Comparison of ENCODE assay signal across 14 mouse cellular contexts in the genomic region with DNA sequence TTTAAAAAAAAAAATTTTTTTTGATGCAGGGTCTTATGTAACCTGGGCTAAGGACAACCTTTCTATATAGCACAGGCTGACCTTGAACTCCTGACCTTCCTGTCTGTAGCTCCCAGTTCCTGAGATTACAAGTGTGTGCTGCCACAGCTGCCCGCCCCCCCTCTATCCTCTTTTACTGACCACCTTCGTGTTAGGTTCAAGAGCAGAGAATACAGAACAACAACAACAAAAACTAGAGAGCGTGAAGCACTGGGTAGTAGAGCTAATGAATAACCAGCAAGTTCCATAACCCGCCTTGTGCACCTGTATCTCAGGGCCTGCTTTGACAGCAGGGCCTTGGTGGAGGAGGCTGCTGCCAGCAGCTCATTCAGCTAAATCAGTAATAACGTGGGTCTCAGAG. TPM values are rescaled to one million over a fixed set of nuclear protein-coding genes. Genes with fewer than 3 reads are reported as not detected.
DNase-seq lines count a peak whose midpoint lies in the region; ATAC-seq and TF ChIP-seq lines count a peak whose summit lies in the region.
"Had no signal": no experiment of that assay in that cellular context is flagged by ENCODE, and none has a peak within 500 bp of the region (broad histone marks: within the 10 kb centered on the region; RNA-seq: fewer than 3 reads in every experiment).

No protein-coding gene starts in this region.

- no peaks in the 10 kb centered on the region for H3K36me3 ChIP-seq in thymus, adult 2 months (ENCODE audit: control insufficient read depth, insufficient read depth, low read length)
- no peaks in the 10 kb centered on the region for H3K36me3 ChIP-seq in kidney, postnatal 0 days (ENCODE audit: insufficient read depth, low read length)
- H3K36me3 ChIP-seq: embryonic facial prominence, embryonic 13.5 days; forebrain, embryonic 12.5 days; limb, embryonic 13.5 days; stomach, embryonic 15.5 days had no signal

- H3K4me3 ChIP-seq in thymus, adult 2 months (ENCODE audit: control insufficient read depth, insufficient read depth, low read length) = no peak overlapping the region
- H3K4me3 ChIP-seq in kidney, postnatal 0 days (replicated peaks; ENCODE audit: low read depth, low read length) = no peak overlapping the region
- H3K4me3 ChIP-seq: embryonic facial prominence, embryonic 13.5 days; forebrain, embryonic 12.5 days; limb, embryonic 13.5 days; stomach, embryonic 15.5 days had no signal

- no peak for TF ChIP-seq CTCF in thymus, adult 2 months (IDR thresholded peaks at IDR 0.05; ENCODE audit: borderline replicate concordance, control insufficient read depth, extremely low read depth, insufficient read depth, low read length, poor library complexity)
- no peak for TF ChIP-seq CTCF in kidney, postnatal 0 days (IDR thresholded peaks at IDR 0.05; ENCODE audit: low read depth)

- peaks cover 39% of the 10 kb centered on the region for H3K4me1 ChIP-seq in thymus, adult 2 months (replicated peaks; ENCODE audit: control insufficient read depth, insufficient read depth, low read length)
- H3K4me1 ChIP-seq in kidney, postnatal 0 days (replicated peaks; ENCODE audit: insufficient read depth, low read length) = 0 out of 2 replicates have a peak, but pooled peaks cover 4% of the 10 kb centered on the region
- H3K4me1 ChIP-seq: embryonic facial prominence, embryonic 13.5 days; forebrain, embryonic 12.5 days; limb, embryonic 13.5 days; stomach, embryonic 15.5 days had no signal

- peak; percentile 23 for DNase-seq in thymus, adult 2 months
- no peak for DNase-seq in thymus, adult 18-20 months
- DNase-seq in kidney, postnatal 0 days (ENCODE audit: low spot score) = peak; percentile 56
- DNase-seq in naive thymus-derived CD4-positive, alpha-beta T cell, adult 2 months (ENCODE audit: low read depth) = peak; percentile 38
- DNase-seq in cerebellum, adult 9-11 months = no peak
- DNase-seq in MN1 (ENCODE audit: low spot score) = no peak
- no peak for DNase-seq in spleen, postnatal 14 days (ENCODE audit: low spot score in 2 of 2)
- DNase-seq: cerebellum, postnatal 14 days; right cerebral cortex, postnatal 14 days had no signal

- WGBS in thymus, adult 2 months = 45% methylated on average over 5 of the region's 5 CpGs
- 50% methylated on average over 5 of the region's 5 CpGs for WGBS in kidney, postnatal 0 days

- no peaks in the 10 kb centered on the region for H3K9me3 ChIP-seq in kidney, postnatal 0 days (replicated peaks; ENCODE audit: low read length)
- H3K9me3 ChIP-seq: embryonic facial prominence, embryonic 13.5 days; forebrain, embryonic 12.5 days; limb, embryonic 13.5 days; stomach, embryonic 15.5 days had no signal

- H3K27ac ChIP-seq in thymus, adult 2 months (ENCODE audit: control insufficient read depth, insufficient read depth, low read length) = peak overlapping the region; percentile 75
- H3K27ac ChIP-seq in kidney, postnatal 0 days = peak overlapping the region; percentile 79
- H3K27ac ChIP-seq: embryonic facial prominence, embryonic 13.5 days; forebrain, embryonic 12.5 days; limb, embryonic 13.5 days; stomach, embryonic 15.5 days had no signal

- TF ChIP-seq POLR2A in thymus, adult 2 months (IDR thresholded peaks at IDR 0.05; ENCODE audit: control insufficient read depth, extremely low read depth, insufficient read depth, low read length, poor library complexity) = no peak

- peak; percentile 62 for ATAC-seq in kidney, postnatal 0 days (replicated peaks; ENCODE audit: low FRiP score, low read depth)
- no peak for ATAC-seq in cerebellum, adult (ENCODE audit: insufficient number of reproducible peaks, low FRiP score, low TSS enrichment)

- H3K4me2 ChIP-seq in kidney, postnatal 0 days (ENCODE audit: low read length) = no peak overlapping the region
- H3K4me2 ChIP-seq: embryonic facial prominence, embryonic 13.5 days; forebrain, embryonic 12.5 days; limb, embryonic 13.5 days; stomach, embryonic 15.5 days had no signal

- H3K27me3 ChIP-seq in thymus, adult 2 months (ENCODE audit: control insufficient read depth, insufficient read depth, low read length) = no peaks in the 10 kb centered on the region
- no peaks in the 10 kb centered on the region for H3K27me3 ChIP-seq in kidney, postnatal 0 days (ENCODE audit: insufficient read depth, low read length)
- H3K27me3 ChIP-seq: embryonic facial prominence, embryonic 13.5 days; forebrain, embryonic 12.5 days; limb, embryonic 13.5 days; stomach, embryonic 15.5 days had no signal

- no peak overlapping the region for H3K9ac ChIP-seq in kidney, postnatal 0 days (ENCODE audit: low read depth, low read length)
- H3K9ac ChIP-seq: embryonic facial prominence, embryonic 13.5 days; forebrain, embryonic 12.5 days; limb, embryonic 13.5 days; stomach, embryonic 15.5 days had no signal

RNA-seq across cellular contexts. Expression of a gene that starts 43.2 kb away (rescaled TPM):
- polyA plus RNA-seq in thymus, adult 2 months (2012; rRNA removed) = 145 and 167 TPM in 2 replicates
- polyA plus RNA-seq in kidney, postnatal 0 days (2015; fragmentation: Nextera tagmentation; extraction: Ambion mirVana) = 32.4 and 39.8 TPM in 2 replicates

Comparison
In these comparisons a context has a peak if more than half of its experiments do, and no peak if none do; other contexts are left out.
1. DNase-seq: peak in thymus, adult 2 months (single experiment), kidney, postnatal 0 days (single experiment) and naive thymus-derived CD4-positive, alpha-beta T cell, adult 2 months (single experiment); none in thymus, adult 18-20 months (0 of 2), cerebellum, adult 9-11 months (single experiment), MN1 (single experiment) and spleen, postnatal 14 days (0 of 2).